Mouse (Mus musculus) hindbrain, embryonic 14.5 days (tissue): ENCODE results near the gene Ranbp3l. TPM values are rescaled to one million over a fixed set of nuclear protein-coding genes. Genes with fewer than 3 reads are reported as not detected.
"Not testable (repeated sequence)": the region's sequence is repeated elsewhere in the genome, so short reads cannot be mapped to it uniquely, and the experiment has no call there.

Experiments
- ATAC-seq: fragments of 200-750 bp; cut with Nextera tagmentation; 2 replicates; pipeline ENCODE4 v1.8.0; 2017; ENCODE audit warnings: moderate number of reproducible peaks, mild to moderate bottlenecking, moderate TSS enrichment, moderate library complexity; ENCODE audit not compliant: low FRiP score
- DNase-seq: peaks from one replicate; pipeline ENCODE4 v3.0.0-alpha.2; 2015; ENCODE audit warnings: low spot score
- H3K27ac ChIP-seq: fragments of 300-500 bp; sonication (generic); 2 replicates; pipeline ENCODE4 v1.5.1; 2014; ENCODE audit warnings: mild to moderate bottlenecking, moderate library complexity
- H3K27me3 ChIP-seq: fragments of 300-500 bp; sonication (generic); 2 replicates; pipeline ENCODE4 v1.6.1; 2014; ENCODE audit warnings: mild to moderate bottlenecking, low read length, mixed read lengths; ENCODE audit not compliant: control insufficient read depth, insufficient read depth
- H3K36me3 ChIP-seq: fragments of 300-500 bp; sonication (generic); replicated peaks from 2 replicates; pipeline ENCODE4 v1.6.1; 2014; ENCODE audit not compliant: control insufficient read depth, insufficient read depth
- H3K4me1 ChIP-seq: fragments of 300-500 bp; sonication (generic); replicated peaks from 2 replicates; pipeline ENCODE4 v1.6.1; 2014; ENCODE audit warnings: antibody characterized with exemption, low read length, mixed read lengths; ENCODE audit not compliant: control insufficient read depth, insufficient read depth
- H3K4me2 ChIP-seq: fragments of 300-500 bp; sonication (generic); replicated peaks from 2 replicates; pipeline ENCODE4 v1.6.1; 2014; ENCODE audit warnings: mild to moderate bottlenecking, moderate library complexity
- H3K4me3 ChIP-seq: fragments of 300-500 bp; sonication (generic); replicated peaks from 2 replicates; pipeline ENCODE4 v1.5.1; 2014; ENCODE audit warnings: mild to moderate bottlenecking, low read length
- H3K9ac ChIP-seq: fragments of 300-500 bp; sonication (generic); 2 replicates; pipeline ENCODE4 v1.6.1; 2014
- H3K9me3 ChIP-seq: fragments of 300-500 bp; sonication (generic); 2 replicates; pipeline ENCODE4 v1.6.1; 2016; ENCODE audit warnings: low read length; ENCODE audit not compliant: control insufficient read depth
- WGBS: fragments of 180-500 bp; shearing (Covaris S2); extraction: QIAGEN DNeasy Blood & Tissue Kit; methylation state at CpG from one replicate; pipeline ENCODE4 v1.1.7; 2014; 5-methylcytosine and 5-hydroxymethylcytosine counted together
- polyA plus RNA-seq: library from polyadenylated mRNA; unstranded; fragments of >200 nt; fragmentation: Nextera tagmentation; extraction: Ambion mirVana; gene quantifications from 2 replicates; pipeline ENCODE4 v1.2.1, GENCODE M21; 2014

Gene Ranbp3l
- polyA plus RNA-seq, 1 experiment from 2014 or later: 15.1 TPM

DNA sequence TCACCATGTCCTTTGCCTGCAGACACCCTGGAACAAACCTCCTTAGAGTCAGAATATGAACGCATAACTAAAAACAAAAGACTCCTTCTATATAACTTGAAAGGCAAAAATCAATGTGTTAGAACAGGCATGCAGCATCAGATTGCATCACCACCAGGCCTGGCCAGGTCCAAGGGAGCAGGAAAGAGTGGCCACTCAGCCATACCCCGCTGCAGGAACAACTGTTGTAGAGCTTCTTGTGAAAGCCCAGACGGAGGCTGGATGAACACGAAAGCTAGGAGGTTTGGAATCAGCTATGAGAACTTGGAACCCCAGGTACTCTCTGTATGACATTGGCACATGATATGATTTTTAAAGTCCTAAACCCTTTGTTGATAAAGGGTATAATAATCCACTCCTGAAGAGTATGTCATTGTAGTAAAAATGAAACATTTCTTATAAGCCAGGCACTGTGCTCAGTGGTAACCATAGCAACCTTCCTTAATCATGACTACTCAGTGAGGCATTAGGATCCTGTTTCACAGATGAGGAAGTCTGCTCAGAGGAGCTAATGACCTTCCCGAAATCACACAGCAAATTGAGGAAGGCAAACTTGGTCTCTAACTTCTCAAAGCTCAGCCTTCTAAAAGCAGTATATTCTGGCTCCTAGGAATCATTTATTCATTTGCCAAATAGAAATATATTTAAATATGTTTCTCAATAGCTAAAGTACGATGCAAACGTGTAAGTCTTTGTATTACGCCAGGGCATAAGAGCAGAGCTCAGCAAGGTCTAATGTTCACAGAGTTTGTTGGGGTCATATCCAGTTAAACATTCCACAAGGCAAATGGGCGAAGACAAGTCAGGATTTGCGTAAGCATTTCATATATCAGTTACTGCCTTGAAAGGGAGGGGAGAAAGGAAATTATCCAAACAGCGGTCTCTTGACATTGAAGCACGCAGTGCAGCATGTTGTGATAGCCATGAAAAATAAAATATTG, 24.4 kb downstream of the Ranbp3l start:
- Histone ChIP-seq H3K9me3 (no peaks in the 10 kb centered on the region), H3K4me1 (no peaks in the 10 kb centered on the region), H3K4me3 (no peak overlapping the region), H3K9ac (no peak overlapping the region), H3K27me3 (no peaks in the 10 kb centered on the region), H3K27ac (no peak overlapping the region), H3K4me2 (no peak overlapping the region), H3K36me3 (no peaks in the 10 kb centered on the region)
- WGBS: 83% methylated on average over 12 of the region's 12 CpGs
- ATAC-seq (no peak), DNase-seq (no peak)

GRCm38 (mm10) chr15:8994608-8995277, 27.0 kb downstream of the Ranbp3l start:
- 73% methylated on average over 8 of the region's 8 CpGs for WGBS
- Histone ChIP-seq H3K36me3 (no peaks in the 10 kb centered on the region), H3K9ac (no peak overlapping the region), H3K27ac (no peak overlapping the region), H3K4me1 (no peaks in the 10 kb centered on the region), H3K27me3 (no peaks in the 10 kb centered on the region), H3K4me2 (no peak overlapping the region), H3K4me3 (no peak overlapping the region), H3K9me3 (no peaks in the 10 kb centered on the region)
- ATAC-seq: no peak
- DNase-seq: no peak

GRCm38 (mm10) chr15:8995490-8995889, 27.7 kb downstream of the Ranbp3l start:
- ATAC-seq (no peak), DNase-seq (no peak)
- no peak overlapping the region for H3K27ac ChIP-seq
- H3K4me1 ChIP-seq: no peaks in the 10 kb centered on the region
- no peak overlapping the region for H3K4me3 ChIP-seq
- no peaks in the 10 kb centered on the region for H3K9me3 ChIP-seq
- no peaks in the 10 kb centered on the region for H3K27me3 ChIP-seq
- H3K4me2 ChIP-seq: no peak overlapping the region
- H3K9ac ChIP-seq: no peak overlapping the region
- WGBS: 82% methylated on average over 7 of the region's 7 CpGs
- no peaks in the 10 kb centered on the region for H3K36me3 ChIP-seq

- no peaks in the 10 kb centered on the region for H3K27me3 ChIP-seq
- DNase-seq: no peak
- H3K9me3 ChIP-seq: no peaks in the 10 kb centered on the region
- no peaks in the 10 kb centered on the region for H3K36me3 ChIP-seq
- no peaks in the 10 kb centered on the region for H3K4me1 ChIP-seq
- H3K4me3 ChIP-seq: no peak overlapping the region
- no peak overlapping the region for H3K27ac ChIP-seq
- no peak overlapping the region for H3K4me2 ChIP-seq
- ATAC-seq: no peak
- WGBS: 93% methylated on average over 2 of the region's 2 CpGs
- H3K9ac ChIP-seq: no peak overlapping the region
These were observed 35.0 kb downstream of the Ranbp3l start for GRCm38 (mm10) chr15:9002762-9003161.

GRCm38 (mm10) chr15:9009196-9009595, 41.4 kb downstream of the Ranbp3l start:
- ATAC-seq (no peak), DNase-seq (no peak)
- Histone ChIP-seq H3K4me2 (no peak overlapping the region), H3K9ac (no peak overlapping the region), H3K27ac (no peak overlapping the region), H3K9me3 (no peaks in the 10 kb centered on the region), H3K36me3 (no peaks in the 10 kb centered on the region), H3K4me3 (no peak overlapping the region), H3K4me1 (no peaks in the 10 kb centered on the region), H3K27me3 (no peaks in the 10 kb centered on the region)
- WGBS: 82% methylated on average over 6 of the region's 6 CpGs

DNA sequence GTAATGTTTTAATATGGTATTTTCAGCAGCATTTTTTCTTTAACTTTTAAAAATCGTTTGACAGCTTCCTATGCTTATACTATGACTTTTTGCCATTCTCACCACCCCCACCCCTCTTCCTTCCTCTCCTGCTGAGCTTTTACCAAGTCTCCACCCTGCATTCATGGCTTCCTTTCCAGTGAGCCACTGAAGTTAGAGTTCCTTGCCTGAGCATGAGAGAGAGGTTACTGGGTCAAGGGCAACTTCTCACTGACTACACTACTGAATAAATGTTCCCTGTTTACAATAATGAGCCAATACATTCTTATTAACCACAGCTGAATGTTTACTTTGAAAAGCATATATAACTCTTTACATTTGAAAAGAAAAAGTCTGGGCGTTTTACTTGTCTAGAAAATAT, 46.8 kb downstream of the Ranbp3l start:
- WGBS: 81% methylated on average over 2 of the region's 2 CpGs
- DNase-seq (no peak), ATAC-seq (no peak)

GRCm38 (mm10) chr15:9015496-9015895, 47.7 kb downstream of the Ranbp3l start:
- not testable (repeated sequence) for DNase-seq, H3K4me2 ChIP-seq, H3K27ac ChIP-seq, H3K9me3 ChIP-seq, H3K4me3 ChIP-seq, H3K9ac ChIP-seq, H3K36me3 ChIP-seq, H3K4me1 ChIP-seq, H3K27me3 ChIP-seq, ATAC-seq
- 88% methylated on average over 6 of the region's 6 CpGs for WGBS

More for the DNA sequence above, 46.8 kb downstream of the Ranbp3l start:
- no peak overlapping the region for H3K4me3 ChIP-seq
- no peaks in the 10 kb centered on the region for H3K4me1 ChIP-seq
- no peaks in the 10 kb centered on the region for H3K27me3 ChIP-seq
- H3K36me3 ChIP-seq: no peaks in the 10 kb centered on the region
- H3K9ac ChIP-seq: no peak overlapping the region
- H3K9me3 ChIP-seq: 0 out of 2 replicates have a peak, but pooled peaks cover 4% of the 10 kb centered on the region
- no peak overlapping the region for H3K27ac ChIP-seq
- H3K4me2 ChIP-seq: no peak overlapping the region

GRCm38 (mm10) chr15:9055704-9056103, 88.0 kb downstream of the Ranbp3l start:
- Histone ChIP-seq H3K9me3 (no peaks in the 10 kb centered on the region), H3K27me3 (no peaks in the 10 kb centered on the region), H3K4me1 (no peaks in the 10 kb centered on the region), H3K4me3 (no peak overlapping the region), H3K36me3 (no peaks in the 10 kb centered on the region), H3K9ac (no peak overlapping the region), H3K4me2 (no peak overlapping the region), H3K27ac (no peak overlapping the region)
- DNase-seq: no peak
- no peak for ATAC-seq

GRCm38 (mm10) chr15:9059856-9060255, 92.1 kb downstream of the Ranbp3l start:
- no peak for ATAC-seq
- WGBS: 88% methylated on average over 2 of the region's 2 CpGs
- Histone ChIP-seq H3K36me3 (no peaks in the 10 kb centered on the region), H3K4me2 (no peak overlapping the region), H3K4me3 (no peak overlapping the region), H3K27ac (no peak overlapping the region), H3K9ac (no peak overlapping the region), H3K9me3 (no peaks in the 10 kb centered on the region), H3K27me3 (no peaks in the 10 kb centered on the region), H3K4me1 (no peaks in the 10 kb centered on the region)
- DNase-seq: no peak
